Mouse (Mus musculus) liver, embryonic 12.5 days (tissue): ENCODE data around the gene Gbp7. TPM values are rescaled to one million over a fixed set of nuclear protein-coding genes. Genes with fewer than 3 reads are reported as not detected.
A peak's percentile ranks its signal among the peaks of the same experiment; 100 is the strongest.
"Not testable (repeated sequence)": the region's sequence is repeated elsewhere in the genome, so short reads cannot be mapped to it uniquely, and the experiment has no call there.

Source experiments
- ATAC-seq: fragments of 200-750 bp; cut with Nextera tagmentation; 2 replicates; pipeline ENCODE4 v1.8.0; 2017; ENCODE audit warnings: moderate number of reproducible peaks, mild to moderate bottlenecking, moderate library complexity
- H3K27ac ChIP-seq: fragments of 300-500 bp; sonication (generic); 2 replicates; pipeline ENCODE4 v1.5.1; 2016; ENCODE audit warnings: mild to moderate bottlenecking
- H3K27me3 ChIP-seq: fragments of 300-500 bp; sonication (generic); replicated peaks from 2 replicates; pipeline ENCODE4 v1.6.1; 2016; ENCODE audit warnings: mild to moderate bottlenecking, moderate library complexity
- H3K36me3 ChIP-seq: fragments of 300-500 bp; sonication (generic); 2 replicates; pipeline ENCODE4 v1.6.1; 2016; ENCODE audit warnings: mild to moderate bottlenecking, moderate library complexity
- H3K4me1 ChIP-seq: fragments of 300-500 bp; sonication (generic); 2 replicates; pipeline ENCODE4 v1.6.1; 2016
- H3K4me2 ChIP-seq: fragments of 300-500 bp; sonication (generic); 2 replicates; pipeline ENCODE4 v1.6.1; 2016; ENCODE audit warnings: mild to moderate bottlenecking, moderate library complexity
- H3K4me3 ChIP-seq: fragments of 300-500 bp; sonication (generic); 2 replicates; pipeline ENCODE4 v1.5.1; 2016; ENCODE audit warnings: mild to moderate bottlenecking, moderate library complexity
- H3K9ac ChIP-seq: fragments of 300-500 bp; sonication (generic); 2 replicates; pipeline ENCODE4 v1.6.1; 2016; ENCODE audit warnings: mild to moderate bottlenecking, moderate library complexity
- H3K9me3 ChIP-seq: fragments of 300-500 bp; sonication (generic); replicated peaks from 2 replicates; pipeline ENCODE4 v1.6.1; 2016; ENCODE audit warnings: mild to moderate bottlenecking, moderate library complexity
- WGBS: fragments of 180-500 bp; shearing (Covaris S2); methylation state at CpG from one replicate; pipeline ENCODE4 v1.1.7; 2016; ENCODE audit not compliant: insufficient replicate concordance; 5-methylcytosine and 5-hydroxymethylcytosine counted together
- polyA plus RNA-seq: library from polyadenylated mRNA; unstranded; fragments of >200 nt; fragmentation: Nextera tagmentation; extraction: Ambion mirVana; gene quantifications from 2 replicates; pipeline ENCODE4 v1.2.1, GENCODE M21; 2016

Gbp7 gene
- polyA plus RNA-seq, 1 experiment from 2014 or later, result 2.4 TPM

DNA sequence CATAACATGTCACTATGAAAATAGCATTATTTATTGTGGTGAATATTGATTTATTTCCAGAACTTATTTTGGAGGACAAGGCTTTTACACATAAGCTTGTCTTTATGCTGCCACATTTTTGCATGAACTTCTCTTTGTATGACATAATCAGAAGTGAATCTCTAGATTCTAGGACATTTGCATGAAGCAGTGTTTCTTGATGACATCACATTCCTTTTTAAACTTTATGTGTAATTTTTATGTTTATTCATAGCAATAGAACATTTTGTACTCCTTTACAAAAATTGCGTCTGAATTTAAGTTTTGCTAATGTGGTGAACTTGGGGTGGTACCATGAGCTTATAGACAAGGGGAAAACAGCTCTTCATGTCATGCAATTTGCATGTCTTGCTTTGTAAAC lies 5.5 kb downstream of the Gbp7 start:
- Histone ChIP-seq H3K4me1 (no peaks in the 10 kb centered on the region; the same call in 1 of the 2 replicates), H3K9me3 (no peaks in the 10 kb centered on the region), H3K27me3 (no peaks in the 10 kb centered on the region; the same call in 1 of the 2 replicates), H3K4me2 (no peak overlapping the region), H3K36me3 (no peaks in the 10 kb centered on the region), H3K27ac (no peak overlapping the region), H3K4me3 (no peak overlapping the region), H3K9ac (no peak overlapping the region)
- ATAC-seq, result no peak
- WGBS, result 61% methylated on average over 1 of the region's 1 CpGs

GRCm38 (mm10) chr3:142541391-142541790 lies 11.2 kb downstream of the Gbp7 start:
- Histone ChIP-seq H3K4me2 (no peak overlapping the region), H3K27me3 (no peaks in the 10 kb centered on the region), H3K4me1 (no peaks in the 10 kb centered on the region), H3K27ac (no peak overlapping the region), H3K4me3 (no peak overlapping the region), H3K9me3 (no peaks in the 10 kb centered on the region), H3K9ac (no peak overlapping the region), H3K36me3 (no peaks in the 10 kb centered on the region)
- 75% methylated on average over 6 of the region's 6 CpGs for WGBS
- no peak for ATAC-seq

- H3K36me3 ChIP-seq, H3K27me3 ChIP-seq, H3K4me1 ChIP-seq, H3K4me3 ChIP-seq, H3K9ac ChIP-seq, ATAC-seq, H3K4me2 ChIP-seq, H3K27ac ChIP-seq, H3K9me3 ChIP-seq: not testable (repeated sequence)
- 79% methylated on average over 12 of the region's 12 CpGs for WGBS
These were observed 12.6 kb downstream of the Gbp7 start for GRCm38 (mm10) chr3:142542776-142543175.

DNA sequence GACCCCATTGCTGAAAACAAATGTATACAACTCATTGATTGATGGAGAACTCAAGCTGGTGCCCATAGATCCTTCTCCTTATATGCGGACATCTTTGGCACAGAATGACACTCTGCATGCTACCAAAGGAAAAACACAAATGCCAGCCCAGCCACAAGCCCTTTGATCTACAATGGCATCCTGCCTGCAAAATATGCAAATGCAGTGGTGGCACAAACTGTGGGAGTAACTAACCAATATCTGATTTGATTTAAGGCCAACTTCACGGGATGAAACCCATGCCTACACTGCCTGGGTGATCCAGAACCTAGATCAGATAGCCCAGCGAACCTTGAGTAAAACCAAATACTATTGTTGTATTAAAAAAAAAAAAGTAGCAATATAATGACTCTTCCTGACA lies 16.5 kb downstream of the Gbp7 start:
- Histone ChIP-seq H3K9ac (no peak overlapping the region), H3K9me3 (no peaks in the 10 kb centered on the region), H3K4me1 (no peaks in the 10 kb centered on the region), H3K27ac (no peak overlapping the region), H3K4me3 (no peak overlapping the region), H3K27me3 (no peaks in the 10 kb centered on the region), H3K4me2 (no peak overlapping the region), H3K36me3 (no peaks in the 10 kb centered on the region)
- no peak for ATAC-seq
- 56% methylated on average over 3 of the region's 3 CpGs for WGBS

GRCm38 (mm10) chr3:142550052-142550676 lies 20.0 kb downstream of the Gbp7 start:
- H3K27ac ChIP-seq, result no peak overlapping the region
- WGBS, result 45% methylated on average over 3 of the region's 3 CpGs
- ATAC-seq, result no peak
- H3K4me3 ChIP-seq, result no peak overlapping the region
- H3K9ac ChIP-seq, result no peak overlapping the region
- H3K4me2 ChIP-seq, result no peak overlapping the region
- no peaks in the 10 kb centered on the region for H3K9me3 ChIP-seq
- H3K36me3 ChIP-seq, result no peaks in the 10 kb centered on the region
- no peaks in the 10 kb centered on the region for H3K4me1 ChIP-seq
- H3K27me3 ChIP-seq, result no peaks in the 10 kb centered on the region

- Histone ChIP-seq H3K9me3 (no peaks in the 10 kb centered on the region), H3K36me3 (no peaks in the 10 kb centered on the region), H3K4me3 (no peak overlapping the region), H3K27ac (no peak overlapping the region), H3K4me1 (no peaks in the 10 kb centered on the region), H3K9ac (no peak overlapping the region), H3K27me3 (no peaks in the 10 kb centered on the region), H3K4me2 (no peak overlapping the region)
- ATAC-seq, result no peak
- WGBS, result 54% methylated on average over 1 of the region's 1 CpGs
These were observed 24.5 kb downstream of the Gbp7 start for GRCm38 (mm10) chr3:142554601-142555000.

DNA sequence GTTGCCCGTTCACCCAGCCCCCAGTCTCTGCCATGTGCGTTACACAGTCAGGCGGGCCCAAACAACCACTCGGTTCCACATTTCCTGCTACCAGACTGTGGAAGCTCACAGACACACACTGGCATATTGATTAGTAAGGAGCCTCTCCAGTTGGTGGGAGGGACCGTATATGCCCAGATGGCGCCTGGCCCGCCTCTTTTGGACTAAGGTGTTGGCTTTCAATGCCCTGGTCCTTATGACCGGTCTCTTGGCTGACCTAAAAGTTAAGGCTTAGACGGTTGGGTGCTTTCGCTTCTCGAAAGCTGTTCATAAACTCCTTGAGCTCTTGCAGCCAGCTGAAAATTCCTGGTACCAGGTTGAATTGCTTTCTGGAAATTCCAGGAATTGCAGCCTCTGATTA lies 25.5 kb downstream of the Gbp7 start:
- Histone ChIP-seq H3K4me3 (no peak overlapping the region), H3K4me2 (no peak overlapping the region), H3K27me3 (no peaks in the 10 kb centered on the region), H3K36me3 (no peaks in the 10 kb centered on the region), H3K9me3 (no peaks in the 10 kb centered on the region), H3K27ac (no peak overlapping the region), H3K9ac (no peak overlapping the region), H3K4me1 (peaks cover 4% of the 10 kb centered on the region; the same call in 1 of the 2 replicates)
- 80% methylated on average over 11 of the region's 11 CpGs for WGBS
- ATAC-seq, result no peak

- H3K9ac ChIP-seq, result peak within 1 kb of the TSS; percentile 41; the same call in 1 of the 2 replicates
- no peaks in the 10 kb centered on the region for H3K36me3 ChIP-seq
- peaks cover 4% of the 10 kb centered on the region; the same call in 1 of the 2 replicates for H3K4me1 ChIP-seq
- H3K4me3 ChIP-seq, result peak within 1 kb of the TSS; percentile 51
- WGBS, result 25% methylated on average over 3 of the region's 3 CpGs
- H3K27ac ChIP-seq, result no peak within 1 kb of the TSS
- H3K4me2 ChIP-seq, result peak within 1 kb of the TSS; percentile 64
- no peaks in the 10 kb centered on the region for H3K9me3 ChIP-seq
- ATAC-seq, result no peak
- H3K27me3 ChIP-seq, result no peaks in the 10 kb centered on the region
These were observed 29.6 kb downstream of the Gbp7 start, which contains the start of gene Gbp3 for GRCm38 (mm10) chr3:142559632-142560228. Gbp3 (plus strand) TSS chr3:142560026.

- Histone ChIP-seq H3K9me3 (no peaks in the 10 kb centered on the region), H3K4me1 (peaks cover 4% of the 10 kb centered on the region; the same call in 1 of the 2 replicates), H3K36me3 (no peaks in the 10 kb centered on the region), H3K27ac (no peak overlapping the region), H3K27me3 (no peaks in the 10 kb centered on the region), H3K4me3 (peak overlapping the region; percentile 51), H3K9ac (peak overlapping the region; percentile 41; the same call in 1 of the 2 replicates), H3K4me2 (peak overlapping the region; percentile 64)
- peak; percentile 82 for ATAC-seq
- 4% methylated on average over 12 of the region's 12 CpGs for WGBS
These were observed 30.3 kb downstream of the Gbp7 start for GRCm38 (mm10) chr3:142560296-142560948.

DNA sequence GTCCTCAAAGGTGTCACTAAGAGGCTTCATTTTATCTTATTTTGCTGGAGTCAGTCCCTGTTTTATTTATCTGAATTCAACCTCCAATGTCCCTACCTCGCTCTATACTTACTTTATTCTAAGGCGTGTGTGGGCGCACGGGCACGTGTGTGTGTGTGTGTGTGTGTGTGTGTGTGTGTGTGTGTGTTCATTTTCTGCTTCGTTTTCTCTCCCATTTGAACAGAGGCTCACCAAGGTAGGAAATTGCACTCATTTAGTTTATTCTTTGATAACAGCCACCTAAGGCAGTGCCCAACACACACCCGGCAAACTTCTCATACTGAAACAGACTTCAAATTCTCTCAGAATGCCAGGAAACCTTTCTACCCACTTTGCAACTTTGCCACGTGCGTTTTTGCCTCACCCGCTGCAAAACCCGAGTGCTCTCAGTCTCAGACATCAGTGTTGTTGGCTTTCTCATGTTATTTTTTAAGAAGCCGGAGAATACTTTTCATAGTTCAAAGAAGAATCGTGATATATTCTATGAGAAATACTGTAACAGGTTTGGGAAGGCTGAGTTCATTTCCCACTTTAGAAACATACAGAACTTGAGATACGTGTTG lies 31.0 kb downstream of the Gbp7 start:
- H3K4me3 ChIP-seq, result no peak overlapping the region
- ATAC-seq, result no peak

DNA sequence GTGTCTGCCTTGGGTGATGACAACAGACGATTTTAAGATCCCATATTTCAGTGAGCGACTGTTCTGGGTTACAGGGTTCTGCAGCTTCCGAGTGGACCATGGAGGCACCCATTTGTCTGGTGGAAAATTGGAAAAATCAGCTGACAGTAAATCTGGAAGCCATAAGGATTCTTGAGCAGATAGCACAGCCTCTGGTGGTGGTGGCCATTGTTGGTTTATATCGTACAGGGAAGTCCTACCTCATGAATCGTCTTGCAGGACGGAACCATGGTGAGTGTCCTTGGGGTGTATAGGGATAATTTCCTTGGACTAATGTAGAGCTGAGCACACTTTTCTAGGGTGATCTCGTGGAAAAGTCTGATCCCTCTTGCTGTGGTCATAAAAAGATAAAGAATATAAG lies 31.5 kb downstream of the Gbp7 start:
- H3K4me1 ChIP-seq, result peaks cover 4% of the 10 kb centered on the region; the same call in 1 of the 2 replicates
- H3K9me3 ChIP-seq, result no peaks in the 10 kb centered on the region
- no peak overlapping the region for H3K4me2 ChIP-seq
- 66% methylated on average over 7 of the region's 7 CpGs for WGBS
- no peak overlapping the region for H3K4me3 ChIP-seq
- no peaks in the 10 kb centered on the region for H3K36me3 ChIP-seq
- no peaks in the 10 kb centered on the region for H3K27me3 ChIP-seq
- H3K27ac ChIP-seq, result no peak overlapping the region
- no peak for ATAC-seq
- H3K9ac ChIP-seq, result no peak overlapping the region

More for the DNA sequence above, 31.0 kb downstream of the Gbp7 start:
- H3K9ac ChIP-seq, result no peak overlapping the region
- H3K4me1 ChIP-seq, result peaks cover 4% of the 10 kb centered on the region; the same call in 1 of the 2 replicates
- H3K27ac ChIP-seq, result no peak overlapping the region
- no peaks in the 10 kb centered on the region for H3K27me3 ChIP-seq
- H3K9me3 ChIP-seq, result no peaks in the 10 kb centered on the region
- H3K36me3 ChIP-seq, result no peaks in the 10 kb centered on the region
- WGBS, result 74% methylated on average over 14 of the region's 14 CpGs
- peak overlapping the region; percentile 64; the same call in 1 of the 2 replicates for H3K4me2 ChIP-seq

DNA sequence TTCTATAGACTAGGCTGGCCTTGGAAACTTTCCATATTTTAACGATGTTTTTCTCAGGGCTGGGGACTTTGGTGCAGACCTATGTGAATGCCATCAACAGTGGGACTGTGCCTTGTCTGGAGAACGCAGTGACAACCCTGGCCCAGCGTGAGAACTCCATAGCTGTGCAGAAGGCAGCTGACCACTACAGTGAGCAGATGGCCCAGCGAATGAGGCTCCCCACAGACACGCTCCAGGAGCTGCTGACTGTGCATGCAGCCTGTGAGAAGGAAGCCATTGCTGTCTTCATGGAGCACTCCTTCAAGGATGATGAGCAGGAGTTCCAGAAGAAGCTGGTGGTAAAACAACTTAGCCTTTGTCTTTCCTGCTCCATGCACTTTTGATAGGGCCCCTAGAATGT lies 37.3 kb downstream of the Gbp7 start:
- H3K4me2 ChIP-seq, H3K4me3 ChIP-seq, H3K4me1 ChIP-seq, H3K27me3 ChIP-seq, H3K9ac ChIP-seq, ATAC-seq, H3K27ac ChIP-seq, H3K9me3 ChIP-seq, H3K36me3 ChIP-seq: not testable (repeated sequence)
- WGBS, result 62% methylated on average over 5 of the region's 5 CpGs
